Mouse (Mus musculus) bone marrow macrophage, adult 2 months (primary cell): ENCODE results near the gene Plxnd1.

Source experiments
- CTCF ChIP-seq: IDR thresholded peaks from 2 replicates; pipeline ENCODE4 v1.5.1; 2012; ENCODE audit warnings: low read depth, mild to moderate bottlenecking, low read length, moderate library complexity
- POLR2A ChIP-seq: IDR thresholded peaks from 2 replicates; pipeline ENCODE4 v1.6.1; 2012; ENCODE audit warnings: mild to moderate bottlenecking, low read depth, low read length, borderline replicate concordance

DNA sequence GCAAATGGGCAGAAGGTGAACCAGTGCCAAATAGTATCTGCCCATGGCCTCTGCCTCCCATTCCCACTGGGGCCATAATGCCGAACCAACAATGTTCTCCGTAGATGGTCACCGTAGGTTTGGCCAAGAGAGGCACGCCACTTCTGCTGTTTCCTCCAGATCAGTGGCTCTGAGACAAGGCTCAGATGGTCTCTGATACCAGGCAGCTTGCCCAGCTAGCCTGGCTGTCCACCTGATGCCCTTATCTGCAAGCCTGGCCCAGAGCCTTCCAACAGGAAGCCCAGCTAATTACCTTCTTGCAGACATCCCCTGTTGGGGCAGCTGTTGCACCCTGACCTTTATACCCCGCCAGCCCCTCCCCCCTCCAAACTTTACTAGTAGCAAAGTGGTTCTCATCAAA lies 26.7 kb downstream of the Plxnd1 start:
- no peak for TF ChIP-seq POLR2A
- TF ChIP-seq CTCF, result no peak
